Mouse (Mus musculus) bone marrow, adult 2 months (tissue): ENCODE measurements at regions not wholly inside any gene's neighbourhood (a gene's known extent, or its start where the extent isn't known, plus 50 kb on each side); places are given as distances from the start of the nearest gene placed in this dataset.

Experiments used
- CTCF ChIP-seq: fragments of 200-500 bp; IDR thresholded peaks from 2 replicates; pipeline ENCODE4 v1.5.1; 2011; ENCODE audit warnings: low read length, control low read depth; ENCODE audit not compliant: control insufficient read depth, insufficient read depth
- POLR2A ChIP-seq: fragments of 200-500 bp; IDR thresholded peaks from 2 replicates; pipeline ENCODE4 v1.6.1; 2011; ENCODE audit warnings: low read depth, mild to moderate bottlenecking, control low read depth, low read length, borderline replicate concordance; ENCODE audit not compliant: control insufficient read depth

- TF ChIP-seq POLR2A (no peak), CTCF (peak; percentile 25; the same call in 1 of the 2 replicates)
Observed at GRCm38 (mm10) chr1:13052067-13052460, 1638.2 kb downstream of the A830018L16Rik start.
